Mouse (Mus musculus): ENCODE data around the gene Btg2. TPM values are rescaled to one million over a fixed set of nuclear protein-coding genes. Genes with fewer than 3 reads are reported as not detected.

Btg2 gene
- polyA plus RNA-seq, 1 experiment, result 13.2 TPM

GRCm38 (mm10) chr1:134076789-134077188, 2.1 kb downstream of the Btg2 start:
- peaks cover 82% of the 10 kb centered on the region for H3K4me1 ChIP-seq (ENCODE audit: control insufficient read depth)
- no peaks in the 10 kb centered on the region for H3K27me3 ChIP-seq (ENCODE audit: control insufficient read depth)
- H3K36me3 ChIP-seq (ENCODE audit: control insufficient read depth), result peaks cover 66% of the 10 kb centered on the region
- H3K4me3 ChIP-seq (replicated peaks), result peak overlapping the region; percentile 67
- no peaks in the 10 kb centered on the region for H3K9me3 ChIP-seq (ENCODE audit: control insufficient read depth, low read length)
- TF ChIP-seq GATA1 (IDR thresholded peaks at IDR 0.05; ENCODE audit: low read length) (no peak), TAL1 (IDR thresholded peaks at IDR 0.05; ENCODE audit: low read length) (no peak)

GRCm38 (mm10) chr1:134075532-134075931, 3.4 kb downstream of the Btg2 start:
- peaks cover 82% of the 10 kb centered on the region for H3K4me1 ChIP-seq (ENCODE audit: control insufficient read depth)
- peak overlapping the region; percentile 67 for H3K4me3 ChIP-seq (replicated peaks)
- H3K27me3 ChIP-seq (ENCODE audit: control insufficient read depth), result no peaks in the 10 kb centered on the region
- H3K36me3 ChIP-seq (ENCODE audit: control insufficient read depth), result peaks cover 79% of the 10 kb centered on the region
- TF ChIP-seq GATA1 (IDR thresholded peaks at IDR 0.05; ENCODE audit: low read length) (no peak), TAL1 (IDR thresholded peaks at IDR 0.05; ENCODE audit: low read length) (no peak)
- no peaks in the 10 kb centered on the region for H3K9me3 ChIP-seq (ENCODE audit: control insufficient read depth, low read length)

DNA sequence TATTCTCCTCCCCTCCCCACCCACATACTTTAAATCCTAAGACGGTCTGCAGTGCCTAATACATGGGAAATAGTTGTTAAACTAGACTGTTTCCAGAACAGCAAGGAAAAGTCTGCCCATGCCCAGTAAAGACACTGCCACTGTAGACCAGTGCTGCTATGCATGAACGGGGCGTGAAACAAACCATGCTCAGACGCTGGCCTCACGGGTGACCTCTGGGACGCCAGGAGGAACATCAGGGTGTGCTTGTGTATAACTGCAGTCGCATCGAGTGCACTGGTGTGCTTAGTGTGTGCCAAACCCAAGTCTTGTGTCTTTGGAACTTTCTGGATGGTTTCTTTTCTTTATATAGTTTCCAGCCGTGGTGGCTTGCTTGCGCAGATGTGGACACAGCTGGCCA, 4.3 kb downstream of the Btg2 start:
- Histone ChIP-seq H3K4me3 (replicated peaks) (peak overlapping the region; percentile 67), H3K4me1 (ENCODE audit: control insufficient read depth) (peaks cover 82% of the 10 kb centered on the region), H3K9me3 (ENCODE audit: control insufficient read depth, low read length) (no peaks in the 10 kb centered on the region), H3K27me3 (ENCODE audit: control insufficient read depth) (peaks cover 3% of the 10 kb centered on the region), H3K36me3 (ENCODE audit: control insufficient read depth) (peaks cover 79% of the 10 kb centered on the region)
- TF ChIP-seq TAL1 (IDR thresholded peaks at IDR 0.05; ENCODE audit: low read length) (no peak), GATA1 (IDR thresholded peaks at IDR 0.05; ENCODE audit: low read length) (no peak)

DNA sequence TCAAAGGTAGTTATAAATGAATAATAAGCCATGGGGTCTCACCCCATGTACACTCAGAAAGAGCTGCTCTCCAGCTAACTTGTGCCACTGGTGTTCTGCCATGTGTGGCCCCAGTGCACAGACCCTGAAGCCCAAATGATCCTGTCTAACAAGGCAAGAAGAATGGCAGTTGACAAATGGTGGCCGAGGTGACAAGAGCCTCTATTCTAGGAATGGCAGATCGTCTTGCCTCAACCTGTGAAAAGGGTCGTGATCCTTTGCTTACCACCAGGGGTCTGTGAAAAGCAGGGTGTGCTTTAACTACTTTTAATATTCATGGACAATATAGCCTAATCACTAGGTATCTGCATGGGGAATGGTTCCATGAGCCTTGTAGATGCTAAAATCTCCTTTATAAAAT, 4.7 kb downstream of the Btg2 start:
- no peak for TF ChIP-seq TAL1 (IDR thresholded peaks at IDR 0.05; ENCODE audit: low read length)
- TF ChIP-seq GATA1 (IDR thresholded peaks at IDR 0.05; ENCODE audit: low read length), result no peak
- H3K36me3 ChIP-seq (ENCODE audit: control insufficient read depth), result peaks cover 79% of the 10 kb centered on the region
- peak overlapping the region; percentile 67 for H3K4me3 ChIP-seq (replicated peaks)
- no peaks in the 10 kb centered on the region for H3K9me3 ChIP-seq (ENCODE audit: control insufficient read depth, low read length)
- peaks cover 8% of the 10 kb centered on the region for H3K27me3 ChIP-seq (ENCODE audit: control insufficient read depth)
- H3K4me1 ChIP-seq (ENCODE audit: control insufficient read depth), result peaks cover 80% of the 10 kb centered on the region

DNA sequence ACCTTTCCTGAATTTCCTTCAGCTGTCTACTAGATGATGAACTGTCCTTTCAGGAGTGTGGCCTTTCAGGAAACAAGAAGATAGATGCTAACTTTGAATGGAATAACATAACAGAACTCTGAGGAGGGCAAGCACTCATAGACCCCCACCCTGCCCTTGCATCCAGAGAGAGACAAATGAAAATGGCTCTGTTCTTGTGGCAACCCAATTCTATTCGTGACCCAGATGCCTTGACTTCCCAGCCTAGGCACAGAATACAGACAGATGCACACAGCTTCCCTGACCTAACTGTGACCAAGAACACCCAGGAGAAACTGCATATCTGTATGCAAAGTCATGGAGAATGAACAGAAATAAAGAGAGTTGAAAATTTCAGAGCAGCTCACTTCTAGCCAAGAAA, 5.3 kb downstream of the Btg2 start:
- TF ChIP-seq GATA1 (IDR thresholded peaks at IDR 0.05; ENCODE audit: low read length) (no peak), TAL1 (IDR thresholded peaks at IDR 0.05; ENCODE audit: low read length) (no peak)
- Histone ChIP-seq H3K4me3 (replicated peaks) (peak overlapping the region; percentile 67), H3K9me3 (ENCODE audit: control insufficient read depth, low read length) (no peaks in the 10 kb centered on the region), H3K4me1 (ENCODE audit: control insufficient read depth) (peaks cover 82% of the 10 kb centered on the region), H3K27me3 (ENCODE audit: control insufficient read depth) (peaks cover 12% of the 10 kb centered on the region), H3K36me3 (ENCODE audit: control insufficient read depth) (peaks cover 79% of the 10 kb centered on the region)

DNA sequence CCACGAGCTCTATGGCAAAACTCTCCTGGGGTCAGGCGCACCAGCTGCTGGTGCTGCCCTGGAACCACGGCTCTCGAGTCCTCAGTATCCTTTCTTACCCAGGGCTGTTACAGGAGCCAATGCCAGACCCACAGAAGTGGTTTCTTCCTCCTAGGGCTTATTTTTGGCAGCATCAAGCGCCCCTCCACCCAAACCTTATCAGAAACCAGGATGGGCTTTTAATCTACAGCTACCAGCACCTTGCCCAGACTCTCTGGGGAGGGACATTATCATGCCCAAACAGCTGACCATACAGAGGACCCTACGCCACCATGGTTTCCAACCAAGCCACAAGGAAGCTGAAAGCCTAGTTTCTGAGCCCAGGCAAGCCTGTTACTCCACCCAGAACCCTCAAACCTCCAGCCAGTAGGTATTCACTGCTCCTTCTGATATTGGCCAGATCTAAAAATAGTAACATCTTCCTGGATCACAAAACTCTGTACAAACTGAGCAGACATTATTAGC, 5.8 kb downstream of the Btg2 start:
- TF ChIP-seq GATA1 (IDR thresholded peaks at IDR 0.05; ENCODE audit: low read length), result peak; percentile 89
- TF ChIP-seq TAL1 (IDR thresholded peaks at IDR 0.05; ENCODE audit: low read length), result peak; percentile 91
- H3K9me3 ChIP-seq (ENCODE audit: control insufficient read depth, low read length), result no peaks in the 10 kb centered on the region
- peaks cover 74% of the 10 kb centered on the region for H3K36me3 ChIP-seq (ENCODE audit: control insufficient read depth)
- peaks cover 82% of the 10 kb centered on the region for H3K4me1 ChIP-seq (ENCODE audit: control insufficient read depth)
- H3K4me3 ChIP-seq (replicated peaks), result peak overlapping the region; percentile 67
- peaks cover 17% of the 10 kb centered on the region for H3K27me3 ChIP-seq (ENCODE audit: control insufficient read depth)

DNA sequence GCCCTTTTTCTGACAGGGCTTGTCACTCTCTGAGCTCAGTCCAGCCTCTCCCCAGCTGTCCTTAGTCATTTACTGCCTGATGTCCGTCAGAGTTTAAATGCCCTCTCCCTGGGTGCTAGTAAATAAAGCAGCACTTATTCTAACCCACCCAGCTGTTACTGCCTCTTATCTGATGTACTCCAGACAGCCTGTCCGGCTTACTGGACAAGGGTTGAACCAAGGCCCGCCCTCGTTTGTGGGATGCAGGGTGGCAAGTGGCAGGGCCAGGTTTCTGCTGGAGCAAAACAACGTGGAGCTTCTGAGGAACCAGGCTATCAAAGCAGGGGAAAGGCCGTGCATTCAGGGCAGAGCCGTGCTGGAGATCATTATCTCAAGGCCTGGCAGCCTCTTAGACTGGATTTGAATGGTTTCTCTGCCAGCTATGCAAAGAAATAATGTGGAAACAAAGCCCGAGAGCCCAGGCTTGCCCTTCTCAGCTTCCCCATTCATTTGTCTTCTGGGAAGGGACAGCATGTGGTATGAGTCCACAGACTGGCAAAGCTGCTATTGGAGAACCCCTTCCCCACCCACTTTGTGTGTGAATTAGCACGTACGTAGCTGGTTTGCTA, 7.4 kb downstream of the Btg2 start:
- peaks cover 58% of the 10 kb centered on the region for H3K36me3 ChIP-seq (ENCODE audit: control insufficient read depth)
- H3K4me1 ChIP-seq (ENCODE audit: control insufficient read depth), result peaks cover 90% of the 10 kb centered on the region
- TF ChIP-seq GATA1 (IDR thresholded peaks at IDR 0.05; ENCODE audit: low read length) (peak; percentile 42), TAL1 (IDR thresholded peaks at IDR 0.05; ENCODE audit: low read length) (no peak)
- peak overlapping the region; percentile 67 for H3K4me3 ChIP-seq (replicated peaks)
- H3K9me3 ChIP-seq (ENCODE audit: control insufficient read depth, low read length), result no peaks in the 10 kb centered on the region
- H3K27me3 ChIP-seq (ENCODE audit: control insufficient read depth), result peaks cover 33% of the 10 kb centered on the region

GRCm38 (mm10) chr1:134070099-134070669, 8.7 kb downstream of the Btg2 start:
- Histone ChIP-seq H3K36me3 (ENCODE audit: control insufficient read depth) (peaks cover 44% of the 10 kb centered on the region), H3K27me3 (ENCODE audit: control insufficient read depth) (peaks cover 46% of the 10 kb centered on the region), H3K4me3 (replicated peaks) (no peak overlapping the region), H3K4me1 (ENCODE audit: control insufficient read depth) (peaks cover 86% of the 10 kb centered on the region), H3K9me3 (ENCODE audit: control insufficient read depth, low read length) (no peaks in the 10 kb centered on the region)
- TF ChIP-seq GATA1 (IDR thresholded peaks at IDR 0.05; ENCODE audit: low read length), result no peak
- no peak for TF ChIP-seq TAL1 (IDR thresholded peaks at IDR 0.05; ENCODE audit: low read length)

- Histone ChIP-seq H3K36me3 (ENCODE audit: control insufficient read depth) (peaks cover 16% of the 10 kb centered on the region), H3K4me1 (ENCODE audit: control insufficient read depth) (peaks cover 80% of the 10 kb centered on the region), H3K4me3 (replicated peaks) (no peak overlapping the region), H3K9me3 (ENCODE audit: control insufficient read depth, low read length) (peaks cover 8% of the 10 kb centered on the region; the same call in 1 of the 2 replicates), H3K27me3 (ENCODE audit: control insufficient read depth) (peaks cover 76% of the 10 kb centered on the region)
- no peak for TF ChIP-seq GATA1 (IDR thresholded peaks at IDR 0.05; ENCODE audit: low read length)
- no peak for TF ChIP-seq TAL1 (IDR thresholded peaks at IDR 0.05; ENCODE audit: low read length)
These were observed 11.7 kb downstream of the Btg2 start for GRCm38 (mm10) chr1:134067143-134067619.
